Mouse (Mus musculus) megakaryocyte, embryonic 14.5 days (primary cell): ENCODE data around the gene Pbx2. TPM values are rescaled to one million over a fixed set of nuclear protein-coding genes. Genes with fewer than 3 reads are reported as not detected.
"Not testable (repeated sequence)": the region's sequence is repeated elsewhere in the genome, so short reads cannot be mapped to it uniquely, and the experiment has no call there.

ENCODE experiments used
- H3K27me3 ChIP-seq: replicated peaks from 2 replicates; pipeline ENCODE3; 2012; ENCODE audit warnings: inconsistent platforms
- H3K36me3 ChIP-seq: replicated peaks from 2 replicates; pipeline ENCODE3; 2012; ENCODE audit warnings: low read length, inconsistent platforms, mixed read lengths
- H3K4me1 ChIP-seq: 2 replicates; pipeline ENCODE4 v1.6.1; 2012; ENCODE audit warnings: inconsistent platforms
- H3K4me3 ChIP-seq: replicated peaks from 2 replicates; pipeline ENCODE3; 2012; ENCODE audit warnings: moderate library complexity, mild to moderate bottlenecking, inconsistent platforms
- H3K9me3 ChIP-seq: 2 replicates; pipeline ENCODE4 v1.6.1; 2012; ENCODE audit warnings: inconsistent platforms
- FLI1 ChIP-seq: IDR thresholded peaks from 2 replicates; pipeline ENCODE4 v1.6.1; 2012; ENCODE audit warnings: low read length, inconsistent platforms, mixed read lengths
- GATA1 ChIP-seq: IDR thresholded peaks from 3 replicates; pipeline ENCODE4 v1.6.1; 2012; ENCODE audit warnings: mixed read lengths, low read length, inconsistent platforms, borderline replicate concordance
- polyA plus RNA-seq: library from polyadenylated mRNA; stranded (reverse); fragments of >175 nt; gene quantifications from 2 replicates; pipeline ENCODE4 v1.2.3, GENCODE M21; 2012; ENCODE audit warnings: low replicate concordance; ENCODE audit not compliant: insufficient read depth

Pbx2 gene
- polyA plus RNA-seq, result 108 and 181 TPM in 2 replicates

- Histone ChIP-seq H3K27me3 (peaks cover 2% of the 10 kb centered on the region), H3K4me3 (peak within 1 kb of the TSS; percentile 94), H3K4me1 (peaks cover 78% of the 10 kb centered on the region), H3K36me3 (peaks cover 32% of the 10 kb centered on the region), H3K9me3 (no peaks in the 10 kb centered on the region)
- TF ChIP-seq GATA1 (no peak), FLI1 (no peak)
Observed at GRCm38 (mm10) chr17:34591029-34591993, at the start of gene Pbx2. TSS of gene Pbx2 (plus strand) at chr17:34591266.

GRCm38 (mm10) chr17:34543567-34543966 is 47.5 kb upstream of the Pbx2 start:
- H3K9me3 ChIP-seq, H3K36me3 ChIP-seq, H3K4me1 ChIP-seq, H3K4me3 ChIP-seq: not testable (repeated sequence)
- peaks cover 15% of the 10 kb centered on the region for H3K27me3 ChIP-seq

GRCm38 (mm10) chr17:34546797-34547196 is 44.3 kb upstream of the Pbx2 start:
- Histone ChIP-seq H3K36me3 (no peaks in the 10 kb centered on the region), H3K27me3 (peaks cover 23% of the 10 kb centered on the region), H3K4me3 (no peak overlapping the region), H3K4me1 (no peaks in the 10 kb centered on the region), H3K9me3 (0 out of 2 replicates have a peak, but pooled peaks cover 4% of the 10 kb centered on the region)
- no peak for TF ChIP-seq FLI1
- TF ChIP-seq GATA1, result no peak

GRCm38 (mm10) chr17:34547601-34548000 is 43.5 kb upstream of the Pbx2 start:
- H3K4me1 ChIP-seq, result no peaks in the 10 kb centered on the region

GRCm38 (mm10) chr17:34549156-34549555 is 41.9 kb upstream of the Pbx2 start:
- Histone ChIP-seq H3K4me1 (no peaks in the 10 kb centered on the region), H3K4me3 (no peak overlapping the region), H3K36me3 (no peaks in the 10 kb centered on the region), H3K27me3 (peaks cover 22% of the 10 kb centered on the region), H3K9me3 (no peaks in the 10 kb centered on the region)
- no peak for TF ChIP-seq FLI1
- TF ChIP-seq GATA1, result no peak

More at GRCm38 (mm10) chr17:34547601-34548000, 43.5 kb upstream of the Pbx2 start:
- Histone ChIP-seq H3K4me3 (no peak overlapping the region), H3K9me3 (0 out of 2 replicates have a peak, but pooled peaks cover under 1% of the 10 kb centered on the region), H3K36me3 (no peaks in the 10 kb centered on the region), H3K27me3 (peaks cover 19% of the 10 kb centered on the region)
- TF ChIP-seq FLI1 (no peak), GATA1 (no peak)

- peaks cover 28% of the 10 kb centered on the region for H3K27me3 ChIP-seq
- H3K36me3 ChIP-seq, result no peaks in the 10 kb centered on the region
- TF ChIP-seq GATA1, result no peak
- TF ChIP-seq FLI1, result no peak
- no peaks in the 10 kb centered on the region for H3K4me1 ChIP-seq
- H3K4me3 ChIP-seq, result no peak overlapping the region
- no peaks in the 10 kb centered on the region for H3K9me3 ChIP-seq
Observed at GRCm38 (mm10) chr17:34549843-34550242, 41.2 kb upstream of the Pbx2 start.

- no peaks in the 10 kb centered on the region for H3K9me3 ChIP-seq
- H3K4me3 ChIP-seq, result no peak overlapping the region
- peaks cover 40% of the 10 kb centered on the region for H3K27me3 ChIP-seq
- no peaks in the 10 kb centered on the region for H3K36me3 ChIP-seq
- no peak for TF ChIP-seq FLI1
- no peak for TF ChIP-seq GATA1
- peaks cover 6% of the 10 kb centered on the region; the same call in 1 of the 2 replicates for H3K4me1 ChIP-seq
Observed at GRCm38 (mm10) chr17:34555483-34555882, 35.6 kb upstream of the Pbx2 start.

- Histone ChIP-seq H3K4me1 (peaks cover 13% of the 10 kb centered on the region), H3K27me3 (peaks cover 40% of the 10 kb centered on the region), H3K36me3 (no peaks in the 10 kb centered on the region), H3K4me3 (no peak overlapping the region), H3K9me3 (no peaks in the 10 kb centered on the region)
- TF ChIP-seq GATA1, result no peak
- TF ChIP-seq FLI1, result no peak
Observed at GRCm38 (mm10) chr17:34556406-34556805, 34.7 kb upstream of the Pbx2 start.

GRCm38 (mm10) chr17:34557411-34557810 is 33.7 kb upstream of the Pbx2 start:
- Histone ChIP-seq H3K27me3 (peaks cover 37% of the 10 kb centered on the region), H3K36me3 (no peaks in the 10 kb centered on the region), H3K4me1 (peaks cover 15% of the 10 kb centered on the region), H3K9me3 (no peaks in the 10 kb centered on the region), H3K4me3 (no peak overlapping the region)
- TF ChIP-seq FLI1 (no peak), GATA1 (no peak)

GRCm38 (mm10) chr17:34559116-34559515 is 31.9 kb upstream of the Pbx2 start:
- no peak for TF ChIP-seq GATA1
- no peak for TF ChIP-seq FLI1
- H3K9me3 ChIP-seq, result no peaks in the 10 kb centered on the region

More at GRCm38 (mm10) chr17:34559116-34559515, 31.9 kb upstream of the Pbx2 start:
- Histone ChIP-seq H3K27me3 (peaks cover 40% of the 10 kb centered on the region), H3K4me3 (no peak overlapping the region), H3K4me1 (peaks cover 18% of the 10 kb centered on the region), H3K36me3 (no peaks in the 10 kb centered on the region)
